Mouse (Mus musculus) heart, embryonic 14.5 days (tissue): Measurements from ENCODE around the gene Tmem132c. TPM values are rescaled to one million over a fixed set of nuclear protein-coding genes. Genes with fewer than 3 reads are reported as not detected.

Experiments
- ATAC-seq: fragments of 200-750 bp; cut with Nextera tagmentation; 2 replicates; pipeline ENCODE4 v1.8.0; 2017; ENCODE audit warnings: low read depth, moderate TSS enrichment; ENCODE audit not compliant: insufficient number of reproducible peaks, insufficient read depth, low FRiP score
- H3K27ac ChIP-seq, 2 experiments: fragments of 200-500 bp in 1 of 2; fragments of 300-500 bp in 1 of 2; sonication (generic) in 1 of 2; replicated peaks in 1 of 2; 2 replicates each; pipeline ENCODE4 v1.5.1; 2012 to 2014; ENCODE audit warnings: low read depth in 2 of 2, low read length in 2 of 2, control low read depth in 1 of 2, mild to moderate bottlenecking in 1 of 2, mixed read lengths in 1 of 2; ENCODE audit not compliant: control insufficient read depth in 1 of 2, insufficient read depth in 1 of 2
- H3K27me3 ChIP-seq: fragments of 300-500 bp; sonication (generic); 2 replicates; pipeline ENCODE4 v1.6.1; 2014; ENCODE audit warnings: mild to moderate bottlenecking, low read length, control low read depth; ENCODE audit not compliant: control insufficient read depth, insufficient read depth
- H3K36me3 ChIP-seq: fragments of 300-500 bp; sonication (generic); 2 replicates; pipeline ENCODE4 v1.6.1; 2014; ENCODE audit warnings: mild to moderate bottlenecking, control low read depth, low read length, mixed read lengths; ENCODE audit not compliant: control insufficient read depth, insufficient read depth
- H3K4me1 ChIP-seq, 2 experiments: fragments of 200-500 bp in 1 of 2; fragments of 300-500 bp in 1 of 2; sonication (generic) in 1 of 2; 2 replicates each; pipeline ENCODE4 v1.6.1; 2012 to 2014; ENCODE audit warnings: low read length in 2 of 2, control low read depth in 1 of 2, mixed read lengths in 1 of 2; ENCODE audit not compliant: control insufficient read depth in 2 of 2, insufficient read depth in 2 of 2
- H3K4me2 ChIP-seq: fragments of 300-500 bp; sonication (generic); 2 replicates; pipeline ENCODE4 v1.6.1; 2014; ENCODE audit warnings: mild to moderate bottlenecking, low read length
- H3K4me3 ChIP-seq, 2 experiments: fragments of 200-500 bp in 1 of 2; fragments of 300-500 bp in 1 of 2; sonication (generic) in 1 of 2; 2 replicates each; pipeline ENCODE4 v1.5.1; 2012 to 2014; ENCODE audit warnings: low read length in 2 of 2, mild to moderate bottlenecking in 2 of 2, control low read depth in 1 of 2, low read depth in 1 of 2, moderate library complexity in 1 of 2; ENCODE audit not compliant: control insufficient read depth in 1 of 2, insufficient read depth in 1 of 2
- H3K9ac ChIP-seq: fragments of 300-500 bp; sonication (generic); 2 replicates; pipeline ENCODE4 v1.6.1; 2014; ENCODE audit warnings: mild to moderate bottlenecking, low read length
- H3K9me3 ChIP-seq: fragments of 300-500 bp; sonication (generic); 2 replicates; pipeline ENCODE4 v1.6.1; 2016; ENCODE audit warnings: low read length, control low read depth; ENCODE audit not compliant: control insufficient read depth
- WGBS: fragments of 180-500 bp; shearing (Covaris S2); extraction: QIAGEN DNeasy Blood & Tissue Kit; methylation state at CpG from one replicate; pipeline ENCODE4 v1.1.7; 2014; 5-methylcytosine and 5-hydroxymethylcytosine counted together
- polyA plus RNA-seq: library from polyadenylated mRNA; unstranded; fragments of >200 nt; fragmentation: Nextera tagmentation; extraction: Ambion mirVana; gene quantifications from 2 replicates; pipeline ENCODE4 v1.2.1, GENCODE M21; 2014

Tmem132c gene
- polyA plus RNA-seq, 1 experiment from 2014 or later: 1.1 TPM

- Histone ChIP-seq H3K4me2 (no peak overlapping the region), H3K9me3 (no peaks in the 10 kb centered on the region), H3K27ac (no peak overlapping the region), H3K27me3 (no peaks in the 10 kb centered on the region), H3K4me3 (no peak overlapping the region), H3K36me3 (no peaks in the 10 kb centered on the region), H3K4me1 (no peaks in the 10 kb centered on the region), H3K9ac (no peak overlapping the region)
- ATAC-seq: no peak
- WGBS: 84% methylated on average over 9 of the region's 9 CpGs
These were observed 274.4 kb downstream of the Tmem132c start for GRCm38 (mm10) chr5:127515960-127516359.

- Histone ChIP-seq H3K9me3 (no peaks in the 10 kb centered on the region), H3K36me3 (no peaks in the 10 kb centered on the region), H3K4me1 (no peaks in the 10 kb centered on the region), H3K4me2 (no peak overlapping the region), H3K9ac (no peak overlapping the region), H3K4me3 (no peak overlapping the region), H3K27me3 (no peaks in the 10 kb centered on the region), H3K27ac (no peak overlapping the region)
- no peak for ATAC-seq
- 49% methylated on average over 9 of the region's 9 CpGs for WGBS
These were observed 281.3 kb downstream of the Tmem132c start for GRCm38 (mm10) chr5:127522744-127523476.

GRCm38 (mm10) chr5:127527344-127527974 is 285.9 kb downstream of the Tmem132c start:
- no peak for ATAC-seq

GRCm38 (mm10) chr5:127537508-127537907 is 295.9 kb downstream of the Tmem132c start:
- Histone ChIP-seq H3K9me3 (no peaks in the 10 kb centered on the region), H3K36me3 (no peaks in the 10 kb centered on the region), H3K4me2 (no peak overlapping the region), H3K4me3 (no peak overlapping the region), H3K9ac (no peak overlapping the region), H3K27ac (no peak overlapping the region), H3K4me1 (no peaks in the 10 kb centered on the region), H3K27me3 (no peaks in the 10 kb centered on the region)
- WGBS: 72% methylated on average over 2 of the region's 2 CpGs
- ATAC-seq: no peak

More at GRCm38 (mm10) chr5:127527344-127527974, 285.9 kb downstream of the Tmem132c start:
- no peaks in the 10 kb centered on the region for H3K9me3 ChIP-seq
- no peak overlapping the region for H3K4me2 ChIP-seq
- no peaks in the 10 kb centered on the region for H3K4me1 ChIP-seq
- H3K27me3 ChIP-seq: no peaks in the 10 kb centered on the region
- no peak overlapping the region for H3K27ac ChIP-seq
- H3K9ac ChIP-seq: no peak overlapping the region
- H3K4me3 ChIP-seq: no peak overlapping the region
- no peaks in the 10 kb centered on the region for H3K36me3 ChIP-seq
- 63% methylated on average over 10 of the region's 10 CpGs for WGBS

GRCm38 (mm10) chr5:127546585-127546991 is 305.0 kb downstream of the Tmem132c start:
- Histone ChIP-seq H3K4me3 (no peak overlapping the region), H3K9me3 (no peaks in the 10 kb centered on the region), H3K36me3 (no peaks in the 10 kb centered on the region), H3K4me2 (no peak overlapping the region), H3K27me3 (no peaks in the 10 kb centered on the region), H3K4me1 (no peaks in the 10 kb centered on the region), H3K9ac (no peak overlapping the region), H3K27ac (no peak overlapping the region)
- ATAC-seq: no peak
- 83% methylated on average over 5 of the region's 5 CpGs for WGBS

- H3K4me1 ChIP-seq: no peaks in the 10 kb centered on the region
- no peaks in the 10 kb centered on the region for H3K36me3 ChIP-seq
- H3K27ac ChIP-seq: no peak overlapping the region
- no peak for ATAC-seq
- H3K27me3 ChIP-seq: no peaks in the 10 kb centered on the region
- H3K4me3 ChIP-seq: no peak overlapping the region
- WGBS: 72% methylated on average over 2 of the region's 2 CpGs
- H3K9me3 ChIP-seq: no peaks in the 10 kb centered on the region
- H3K4me2 ChIP-seq: no peak overlapping the region
- no peak overlapping the region for H3K9ac ChIP-seq
These were observed 306.5 kb downstream of the Tmem132c start for GRCm38 (mm10) chr5:127548136-127548535.

- no peaks in the 10 kb centered on the region for H3K4me1 ChIP-seq
- H3K4me2 ChIP-seq: no peak overlapping the region
- 46% methylated on average over 3 of the region's 3 CpGs for WGBS
These were observed 319.5 kb downstream of the Tmem132c start for GRCm38 (mm10) chr5:127561086-127561485.

More at GRCm38 (mm10) chr5:127561086-127561485, 319.5 kb downstream of the Tmem132c start:
- no peak for ATAC-seq
- H3K27me3 ChIP-seq: no peaks in the 10 kb centered on the region
- no peak overlapping the region for H3K4me3 ChIP-seq
- no peaks in the 10 kb centered on the region for H3K36me3 ChIP-seq
- no peak overlapping the region for H3K27ac ChIP-seq
- H3K9me3 ChIP-seq: no peaks in the 10 kb centered on the region
- H3K9ac ChIP-seq: no peak overlapping the region
